Mouse (Mus musculus) heart, embryonic 13.5 days (tissue): ENCODE results near the gene Egln1. TPM values are rescaled to one million over a fixed set of nuclear protein-coding genes. Genes with fewer than 3 reads are reported as not detected.

Source experiments
- ATAC-seq: fragments of 200-750 bp; cut with Nextera tagmentation; 2 replicates; pipeline ENCODE4 v1.8.0; 2017; ENCODE audit warnings: moderate TSS enrichment; ENCODE audit not compliant: insufficient number of reproducible peaks, low FRiP score, low TSS enrichment; ENCODE audit errors: extremely low read depth
- H3K27ac ChIP-seq: fragments of 300-500 bp; sonication (generic); replicated peaks from 2 replicates; pipeline ENCODE4 v1.5.1; 2015; ENCODE audit warnings: moderate library complexity, mild to moderate bottlenecking, inconsistent platforms
- H3K27me3 ChIP-seq: fragments of 300-500 bp; sonication (generic); replicated peaks from 2 replicates; pipeline ENCODE4 v1.6.1; 2015; ENCODE audit warnings: mild to moderate bottlenecking, inconsistent platforms
- H3K36me3 ChIP-seq: fragments of 300-500 bp; sonication (generic); 2 replicates; pipeline ENCODE4 v1.6.1; 2015; ENCODE audit warnings: mild to moderate bottlenecking, inconsistent platforms
- H3K4me1 ChIP-seq: fragments of 300-500 bp; sonication (generic); 2 replicates; pipeline ENCODE4 v1.6.1; 2015; ENCODE audit warnings: inconsistent platforms
- H3K4me2 ChIP-seq: fragments of 300-500 bp; sonication (generic); 2 replicates; pipeline ENCODE4 v1.6.1; 2015; ENCODE audit warnings: inconsistent platforms, mild to moderate bottlenecking, moderate library complexity
- H3K4me3 ChIP-seq: fragments of 300-500 bp; sonication (generic); 2 replicates; pipeline ENCODE4 v1.5.1; 2015; ENCODE audit warnings: moderate library complexity, mild to moderate bottlenecking, inconsistent platforms
- H3K9ac ChIP-seq: fragments of 300-500 bp; sonication (generic); 2 replicates; pipeline ENCODE4 v1.6.1; 2015; ENCODE audit warnings: inconsistent platforms, mild to moderate bottlenecking, moderate library complexity
- H3K9me3 ChIP-seq: fragments of 300-500 bp; sonication (generic); 2 replicates; pipeline ENCODE4 v1.6.1; 2016; ENCODE audit warnings: inconsistent platforms
- WGBS: fragments of 180-500 bp; shearing (Covaris S2); methylation state at CpG from one replicate; pipeline ENCODE4 v1.1.7; 2015; ENCODE audit warnings: mixed read lengths; 5-methylcytosine and 5-hydroxymethylcytosine counted together
- polyA plus RNA-seq: library from polyadenylated mRNA; unstranded; fragments of >200 nt; fragmentation: Nextera tagmentation; extraction: Ambion mirVana; gene quantifications from 2 replicates; pipeline ENCODE4 v1.2.1, GENCODE M21; 2015

The Egln1 gene
- polyA plus RNA-seq, 1 experiment from 2014 or later = 13.5 TPM

- Histone ChIP-seq H3K27ac (peak overlapping the region; percentile 25; the same call in 1 of the 2 replicates), H3K4me1 (peaks cover 88% of the 10 kb centered on the region), H3K9ac (no peak overlapping the region), H3K36me3 (peaks cover 16% of the 10 kb centered on the region), H3K4me2 (no peak overlapping the region), H3K4me3 (no peak overlapping the region), H3K27me3 (no peaks in the 10 kb centered on the region), H3K9me3 (no peaks in the 10 kb centered on the region)
- WGBS = 84% methylated on average over 15 of the region's 15 CpGs
- ATAC-seq = no peak
Observed at GRCm38 (mm10) chr8:124923971-124924652, 25.0 kb downstream of the Egln1 start.

- ATAC-seq = no peak
- H3K9ac ChIP-seq = 0 out of 2 replicates have a peak overlapping the region, but pooled peaks have one; percentile 55
- H3K27me3 ChIP-seq = no peaks in the 10 kb centered on the region
- WGBS = 71% methylated on average over 11 of the region's 11 CpGs
- no peaks in the 10 kb centered on the region for H3K9me3 ChIP-seq
- peak overlapping the region; percentile 60 for H3K27ac ChIP-seq
- H3K4me2 ChIP-seq = peak overlapping the region; percentile 49; the same call in 1 of the 2 replicates
- H3K36me3 ChIP-seq = peaks cover 10% of the 10 kb centered on the region
- H3K4me1 ChIP-seq = peaks cover 88% of the 10 kb centered on the region
- H3K4me3 ChIP-seq = peak overlapping the region; percentile 8; the same call in 1 of the 2 replicates
Observed at GRCm38 (mm10) chr8:124922490-124923089, 26.5 kb downstream of the Egln1 start.

- H3K4me1 ChIP-seq = peaks cover 88% of the 10 kb centered on the region
- peaks cover 10% of the 10 kb centered on the region for H3K36me3 ChIP-seq
- no peaks in the 10 kb centered on the region for H3K27me3 ChIP-seq
- 41% methylated on average over 18 of the region's 18 CpGs for WGBS
- peak overlapping the region; percentile 60 for H3K27ac ChIP-seq
- ATAC-seq = no peak
- peak overlapping the region; percentile 8; the same call in 1 of the 2 replicates for H3K4me3 ChIP-seq
- H3K4me2 ChIP-seq = peak overlapping the region; percentile 49
- H3K9me3 ChIP-seq = no peaks in the 10 kb centered on the region
- peak overlapping the region; percentile 55 for H3K9ac ChIP-seq
Observed at GRCm38 (mm10) chr8:124921369-124922279, 27.5 kb downstream of the Egln1 start.

GRCm38 (mm10) chr8:124917741-124918484 is 31.2 kb downstream of the Egln1 start:
- Histone ChIP-seq H3K4me3 (no peak overlapping the region), H3K4me1 (peaks cover 63% of the 10 kb centered on the region), H3K9ac (no peak overlapping the region), H3K27ac (no peak overlapping the region; the same call in 1 of the 2 replicates), H3K4me2 (no peak overlapping the region), H3K9me3 (peaks cover 6% of the 10 kb centered on the region; the same call in 1 of the 2 replicates), H3K36me3 (peaks cover 29% of the 10 kb centered on the region), H3K27me3 (no peaks in the 10 kb centered on the region)
- 77% methylated on average over 18 of the region's 18 CpGs for WGBS
- no peak for ATAC-seq

- WGBS = 87% methylated on average over 5 of the region's 5 CpGs
- Histone ChIP-seq H3K27ac (no peak overlapping the region), H3K27me3 (no peaks in the 10 kb centered on the region), H3K9me3 (peaks cover 6% of the 10 kb centered on the region; the same call in 1 of the 2 replicates), H3K4me1 (peaks cover 53% of the 10 kb centered on the region), H3K4me2 (no peak overlapping the region), H3K4me3 (no peak overlapping the region), H3K9ac (no peak overlapping the region), H3K36me3 (peaks cover 66% of the 10 kb centered on the region)
- ATAC-seq = no peak
Observed at GRCm38 (mm10) chr8:124914061-124914460, 35.1 kb downstream of the Egln1 start.

- WGBS = 67% methylated on average over 17 of the region's 17 CpGs
- H3K27me3 ChIP-seq = no peaks in the 10 kb centered on the region
- peaks cover 6% of the 10 kb centered on the region; the same call in 1 of the 2 replicates for H3K9me3 ChIP-seq
- peaks cover 85% of the 10 kb centered on the region for H3K36me3 ChIP-seq
- no peak overlapping the region for H3K4me2 ChIP-seq
- no peak overlapping the region for H3K27ac ChIP-seq
- no peak overlapping the region for H3K9ac ChIP-seq
- no peak overlapping the region for H3K4me3 ChIP-seq
- peaks cover 37% of the 10 kb centered on the region for H3K4me1 ChIP-seq
- ATAC-seq = no peak
Observed at GRCm38 (mm10) chr8:124911938-124912872, 36.9 kb downstream of the Egln1 start.

GRCm38 (mm10) chr8:124910349-124910748 is 38.8 kb downstream of the Egln1 start:
- no peak overlapping the region for H3K4me3 ChIP-seq
- ATAC-seq = no peak
- no peaks in the 10 kb centered on the region for H3K27me3 ChIP-seq
- peaks cover 21% of the 10 kb centered on the region for H3K4me1 ChIP-seq
- WGBS = 66% methylated on average over 10 of the region's 10 CpGs
- H3K36me3 ChIP-seq = peaks cover 99% of the 10 kb centered on the region
- no peak overlapping the region for H3K4me2 ChIP-seq
- H3K9me3 ChIP-seq = peaks cover 6% of the 10 kb centered on the region; the same call in 1 of the 2 replicates
- H3K9ac ChIP-seq = no peak overlapping the region
- peak overlapping the region; percentile 41; the same call in 1 of the 2 replicates for H3K27ac ChIP-seq

GRCm38 (mm10) chr8:124909936-124910335 is 39.2 kb downstream of the Egln1 start:
- 65% methylated on average over 16 of the region's 16 CpGs for WGBS
- peaks cover 6% of the 10 kb centered on the region; the same call in 1 of the 2 replicates for H3K9me3 ChIP-seq
- peak overlapping the region; percentile 52; the same call in 1 of the 2 replicates for H3K27ac ChIP-seq
- H3K36me3 ChIP-seq = peaks cover 99% of the 10 kb centered on the region
- H3K27me3 ChIP-seq = no peaks in the 10 kb centered on the region
- no peak overlapping the region for H3K9ac ChIP-seq
- no peak overlapping the region for H3K4me2 ChIP-seq
- peaks cover 21% of the 10 kb centered on the region for H3K4me1 ChIP-seq
- no peak for ATAC-seq
- H3K4me3 ChIP-seq = no peak overlapping the region

GRCm38 (mm10) chr8:124905482-124905881 is 43.6 kb downstream of the Egln1 start:
- no peak for ATAC-seq
- Histone ChIP-seq H3K27ac (no peak overlapping the region), H3K4me3 (no peak overlapping the region), H3K27me3 (no peaks in the 10 kb centered on the region), H3K4me1 (peaks cover 13% of the 10 kb centered on the region), H3K4me2 (no peak overlapping the region), H3K9me3 (no peaks in the 10 kb centered on the region), H3K36me3 (peaks cover 95% of the 10 kb centered on the region), H3K9ac (no peak overlapping the region)
- WGBS = 86% methylated on average over 2 of the region's 2 CpGs

- no peak overlapping the region for H3K4me2 ChIP-seq
- 91% methylated on average over 15 of the region's 15 CpGs for WGBS
Observed at GRCm38 (mm10) chr8:124903198-124903597, 45.9 kb downstream of the Egln1 start.

More at GRCm38 (mm10) chr8:124903198-124903597, 45.9 kb downstream of the Egln1 start:
- Histone ChIP-seq H3K36me3 (peaks cover 89% of the 10 kb centered on the region), H3K27me3 (no peaks in the 10 kb centered on the region), H3K4me3 (no peak overlapping the region), H3K9ac (no peak overlapping the region), H3K4me1 (peaks cover 15% of the 10 kb centered on the region), H3K9me3 (no peaks in the 10 kb centered on the region), H3K27ac (no peak overlapping the region)
- ATAC-seq = no peak
